Mouse (Mus musculus) neural tube, embryonic 10.5 days (tissue): ENCODE measurements at regions not wholly inside any gene's neighbourhood (a gene's known extent, or its start where the extent isn't known, plus 50 kb on each side); places are given as distances from the start of the nearest gene placed in this dataset.

Experiments used
- DNase-seq: peaks from one replicate; pipeline ENCODE4 v3.0.0-alpha.2; 2017; ENCODE audit warnings: low spot score; ENCODE audit errors: extremely low spot score

DNA sequence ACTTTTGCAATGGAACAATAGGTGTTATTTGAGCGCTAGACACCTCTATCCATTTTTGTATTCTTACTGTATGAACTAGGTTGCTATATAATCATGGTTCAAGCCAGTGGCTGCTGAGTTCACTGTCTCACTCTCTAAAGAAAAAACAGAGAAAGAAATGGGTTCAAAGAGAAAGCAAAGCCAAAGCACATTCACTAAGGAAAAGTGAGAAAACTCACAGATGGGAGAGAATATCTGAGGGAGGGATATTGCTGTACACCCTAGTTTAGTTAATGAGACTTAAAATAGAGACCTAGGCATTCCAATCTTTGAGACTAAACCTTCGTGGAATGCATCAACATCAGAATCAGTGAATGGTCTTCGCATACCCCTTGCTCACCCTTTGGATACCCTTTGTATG is 371.0 kb downstream of the Fam198b start:
- no peak for DNase-seq

- DNase-seq, result no peak
Observed at GRCm38 (mm10) chr3:80256383-80256782, 372.1 kb downstream of the Fam198b start.

- no peak for DNase-seq
Observed at GRCm38 (mm10) chr3:80263095-80263494, 378.8 kb downstream of the Fam198b start.

DNA sequence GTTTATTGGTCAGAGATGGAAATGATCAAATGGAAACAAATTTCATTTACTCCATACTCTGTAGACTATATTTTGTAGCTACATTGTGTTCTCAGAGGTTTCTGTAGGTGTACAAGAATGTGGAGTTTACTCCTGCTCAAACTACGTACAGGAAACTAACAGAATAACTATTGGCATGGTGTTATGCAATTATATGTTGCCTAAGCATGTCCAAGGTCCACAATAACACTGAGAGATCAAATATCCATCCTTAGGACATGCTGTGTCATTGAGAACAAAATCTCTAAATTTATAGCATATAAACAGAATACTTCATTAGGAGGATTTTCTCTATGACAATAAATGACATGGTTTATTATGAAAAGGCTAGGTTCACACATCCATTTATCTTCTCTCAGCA is 400.3 kb downstream of the Fam198b start:
- DNase-seq, result no peak

GRCm38 (mm10) chr3:80285246-80285645 is 400.9 kb downstream of the Fam198b start:
- DNase-seq, result no peak

- no peak for DNase-seq
Observed at GRCm38 (mm10) chr3:80293485-80293884, 409.2 kb downstream of the Fam198b start.

GRCm38 (mm10) chr3:80307632-80308031 is 423.3 kb downstream of the Fam198b start:
- DNase-seq, result no peak

DNA sequence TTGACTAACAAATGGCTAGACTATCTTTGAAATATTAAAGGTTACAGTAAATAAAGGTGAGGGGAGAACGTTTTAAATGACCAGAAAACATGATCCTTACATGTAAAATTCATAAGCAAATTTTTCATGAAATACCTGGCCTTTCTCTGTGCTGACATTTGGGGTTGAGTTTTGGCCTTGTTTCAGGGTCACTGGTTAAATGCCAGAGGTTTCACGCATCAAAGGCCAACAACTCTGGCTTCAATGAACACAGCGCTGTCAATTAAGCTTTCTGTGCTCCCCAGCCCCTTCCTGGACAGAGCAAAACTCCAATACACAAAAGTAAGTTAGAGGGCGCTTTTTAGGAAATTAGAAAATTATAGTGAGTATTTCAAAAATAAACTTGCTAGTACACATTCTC is 425.6 kb downstream of the Fam198b start:
- no peak for DNase-seq

DNA sequence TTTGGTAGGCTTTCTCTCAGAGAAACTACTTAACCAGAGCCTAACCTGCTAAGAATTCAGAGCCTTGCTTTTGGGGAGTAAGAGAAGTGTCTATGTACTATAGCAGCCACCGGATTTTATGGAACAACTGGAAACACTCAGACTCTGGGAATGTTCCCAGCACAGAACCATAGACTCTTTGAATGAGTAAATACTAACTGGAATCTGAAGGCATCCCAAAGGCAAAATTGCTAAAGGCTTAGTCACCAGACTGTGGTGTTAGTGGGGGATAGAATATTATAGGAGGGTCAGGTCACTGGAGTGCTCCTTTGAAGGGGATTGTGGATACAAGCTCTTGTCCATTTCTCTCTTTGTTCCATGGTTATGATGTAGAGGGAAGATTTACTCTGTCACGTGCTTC is 427.4 kb downstream of the Fam198b start:
- no peak for DNase-seq

DNA sequence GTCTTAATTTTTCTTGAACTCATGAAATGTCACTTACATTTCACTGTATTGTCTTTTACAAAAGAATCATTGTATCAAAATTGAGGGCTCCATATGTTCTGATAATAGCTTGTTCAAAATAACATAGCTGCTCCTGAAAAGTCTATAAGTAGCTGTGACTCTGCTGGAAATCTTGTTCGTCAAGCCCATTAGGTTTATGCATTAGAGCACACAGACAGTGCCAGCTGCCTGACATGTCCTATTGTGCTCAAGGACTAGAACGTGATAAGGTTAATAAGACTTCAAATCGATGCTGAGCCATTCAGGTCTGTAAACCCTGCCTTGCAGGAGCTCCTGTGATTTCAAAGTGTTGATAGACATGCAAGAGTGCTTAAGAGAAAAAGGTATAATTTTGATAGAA is 438.0 kb downstream of the Fam198b start:
- no peak for DNase-seq

DNA sequence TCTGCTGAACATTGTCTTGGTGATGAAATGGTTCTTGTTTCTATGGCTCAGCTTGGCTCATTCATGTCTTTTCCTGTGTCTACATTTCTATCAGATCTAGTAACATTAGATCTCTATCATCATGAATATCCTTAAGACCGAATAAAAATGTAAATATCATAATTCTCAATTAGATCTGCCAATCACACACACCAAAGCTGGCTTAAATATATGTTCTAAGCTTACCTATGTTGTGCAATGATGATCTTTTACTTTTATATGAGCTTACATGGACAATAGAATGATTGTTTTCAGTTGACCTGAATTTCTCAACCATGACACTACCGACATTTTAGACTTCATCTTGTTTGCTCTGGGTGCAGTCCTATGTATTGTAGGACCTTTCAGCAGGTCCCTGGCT is 440.4 kb downstream of the Fam198b start:
- no peak for DNase-seq

DNA sequence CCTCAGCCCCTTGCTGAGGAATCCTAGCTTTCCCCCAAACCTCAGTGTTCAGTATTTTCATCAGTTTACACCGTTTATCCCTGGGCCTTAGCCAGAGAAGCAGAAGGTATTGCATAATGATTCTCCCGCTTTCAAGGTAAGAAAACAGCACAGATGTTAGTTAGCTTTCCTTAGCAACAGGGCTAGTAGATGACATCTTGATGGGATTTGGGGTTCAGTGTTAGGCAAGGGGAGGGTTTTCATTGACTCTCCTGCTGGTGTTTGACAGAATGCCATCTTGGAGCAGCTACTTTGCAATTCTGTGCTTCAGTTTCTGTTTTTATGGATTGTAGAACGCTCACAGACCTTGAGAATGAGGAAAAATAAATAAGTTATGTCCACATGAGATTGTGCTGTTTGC is 447.4 kb downstream of the Fam198b start:
- no peak for DNase-seq

GRCm38 (mm10) chr3:80334446-80334893 is 450.1 kb downstream of the Fam198b start:
- no peak for DNase-seq

GRCm38 (mm10) chr3:80336123-80336674 is 451.9 kb downstream of the Fam198b start:
- no peak for DNase-seq

GRCm38 (mm10) chr3:80367972-80368371 is 434.7 kb downstream of the Gria2 start:
- no peak for DNase-seq

DNA sequence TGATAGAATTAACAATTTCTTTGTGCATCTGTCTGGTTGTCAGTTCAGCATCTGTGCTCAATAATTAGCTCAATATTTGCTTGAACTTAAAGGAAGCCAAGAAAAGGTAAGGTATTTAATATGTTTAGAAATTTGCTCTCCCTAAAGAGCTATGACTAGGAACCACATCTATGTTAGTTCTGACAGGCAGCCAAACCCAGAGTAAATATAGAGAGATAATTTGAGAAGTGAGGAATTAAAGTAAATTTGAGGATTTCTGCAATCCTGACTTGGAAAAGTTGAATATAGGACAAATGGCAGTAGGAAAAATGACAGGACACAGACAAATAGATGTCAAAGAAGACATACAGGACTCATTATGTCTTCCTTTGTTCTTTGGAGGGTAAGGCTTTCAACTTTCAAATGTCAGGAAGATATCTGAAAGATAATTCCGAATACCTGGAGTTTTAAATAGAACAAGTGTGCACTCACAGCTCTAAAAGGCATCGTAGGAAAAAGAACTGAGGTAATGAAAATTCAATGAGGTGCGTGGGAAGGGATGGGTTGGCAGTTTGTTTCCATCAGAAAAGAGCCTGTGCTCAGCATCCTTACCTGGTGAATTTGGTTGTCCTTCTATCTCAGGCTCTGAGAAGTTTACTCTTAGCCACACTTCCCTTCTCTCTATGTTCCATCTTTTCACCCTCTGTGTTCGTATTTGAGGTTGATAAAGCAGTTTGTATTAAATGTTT is 433.3 kb downstream of the Gria2 start:
- DNase-seq, result no peak

- DNase-seq, result no peak
Observed at GRCm38 (mm10) chr3:80372436-80372835, 430.2 kb downstream of the Gria2 start.

- no peak for DNase-seq
Observed at GRCm38 (mm10) chr3:80385986-80386385, 416.6 kb downstream of the Gria2 start.

DNA sequence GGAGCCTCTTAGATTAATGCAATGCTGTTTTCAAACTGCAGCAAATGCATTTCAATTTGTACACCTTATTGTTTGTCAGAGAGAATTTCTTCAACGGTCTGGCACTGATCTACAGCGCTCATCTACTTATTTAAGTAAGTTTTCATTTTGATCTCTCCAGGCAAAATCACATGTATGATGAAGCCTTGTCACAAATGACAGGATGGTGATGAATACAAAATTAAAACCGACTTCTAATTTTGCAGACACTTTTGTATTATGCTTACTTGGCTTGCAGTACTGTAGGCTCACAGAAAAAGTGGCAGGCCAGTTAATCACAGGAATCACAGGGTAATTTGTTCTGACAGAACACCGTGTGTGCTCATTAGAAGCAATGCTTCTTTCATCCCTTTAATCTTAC is 406.4 kb downstream of the Gria2 start:
- DNase-seq, result no peak

DNA sequence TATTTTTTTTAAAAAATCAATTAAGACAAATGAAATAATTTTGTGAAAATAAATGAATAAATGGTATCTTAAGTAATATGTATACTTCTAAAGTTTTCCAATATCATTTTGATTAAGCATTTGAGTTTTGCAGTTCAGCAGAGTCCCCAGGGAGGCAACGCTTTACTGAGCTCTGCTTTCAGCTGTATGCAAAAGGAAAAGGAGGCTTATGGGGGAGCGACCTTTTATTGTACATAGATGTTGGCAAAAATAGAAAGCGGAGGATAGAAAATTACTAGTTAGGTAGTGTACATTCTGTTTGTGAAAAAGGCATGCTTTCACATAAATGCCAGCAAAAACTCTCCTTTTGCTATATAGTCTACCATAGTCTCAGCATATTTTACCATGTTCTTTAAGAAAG is 382.2 kb downstream of the Gria2 start:
- no peak for DNase-seq

- no peak for DNase-seq
Observed at GRCm38 (mm10) chr3:80421461-80421860, 381.2 kb downstream of the Gria2 start.

DNA sequence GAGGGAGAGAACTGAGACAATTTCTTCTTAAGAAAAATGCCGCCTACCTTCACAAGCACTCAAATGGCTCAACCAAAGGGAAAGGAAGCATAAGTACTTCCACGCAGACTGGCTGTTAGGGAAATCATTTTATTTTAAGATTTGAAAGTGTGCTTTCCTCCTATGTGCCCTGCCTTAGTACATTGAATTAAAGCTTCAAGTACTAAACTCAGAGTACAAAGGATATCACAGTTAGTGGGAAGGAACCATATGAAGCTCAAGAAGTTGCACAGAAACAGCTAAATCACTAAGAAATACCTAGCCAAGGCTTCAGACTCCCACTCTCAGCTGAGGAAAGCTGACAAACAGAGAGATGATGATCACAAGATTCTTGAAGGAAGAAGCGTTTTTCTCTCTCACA is 380.5 kb downstream of the Gria2 start:
- DNase-seq, result no peak

GRCm38 (mm10) chr3:80422646-80423045 is 380.0 kb downstream of the Gria2 start:
- DNase-seq, result no peak
